Mouse (Mus musculus): ENCODE data around the gene Zfp982.
"Not testable (repeated sequence)": the region's sequence is repeated elsewhere in the genome, so short reads cannot be mapped to it uniquely, and the experiment has no call there.

DNA sequence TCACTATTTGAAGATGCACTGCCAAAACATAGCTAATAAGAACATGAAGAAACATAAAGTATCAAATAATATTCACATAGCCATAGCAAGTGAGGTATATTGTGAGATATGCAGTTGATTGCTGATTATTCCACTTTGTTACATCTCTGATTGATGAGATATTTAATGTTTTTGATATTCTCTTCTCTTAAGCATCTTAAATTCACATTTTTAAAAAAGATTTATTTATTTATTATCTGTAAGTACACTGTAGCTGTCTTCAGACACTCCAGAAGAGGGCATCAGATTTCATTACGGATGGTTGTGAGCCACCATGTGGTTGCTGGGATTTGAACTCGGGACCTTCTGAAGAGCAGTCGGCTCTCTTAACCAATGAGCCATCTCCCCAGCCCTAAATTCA lies 47.7 kb downstream of the Zfp982 start, which contains the start of gene Gm16503:
- TF ChIP-seq POLR2A (IDR thresholded peaks at IDR 0.05; ENCODE audit: borderline replicate concordance, extremely low read depth, insufficient read depth, insufficient read length, poor library complexity, severe bottlenecking); CTCF (IDR thresholded peaks at IDR 0.05; ENCODE audit: borderline replicate concordance, extremely low read depth, insufficient read depth, insufficient read length): not testable (repeated sequence)
